Mouse (Mus musculus) liver, embryonic 14.5 days (tissue): ENCODE results near the gene Pi4k2b.

Experiments
- CTCF ChIP-seq: IDR thresholded peaks from 2 replicates; pipeline ENCODE4 v1.5.1; 2016; ENCODE audit warnings: antibody characterized with exemption, low read depth, control low read depth
- EP300 ChIP-seq: IDR thresholded peaks from 2 replicates; pipeline ENCODE4 v1.6.1; 2016; ENCODE audit warnings: antibody characterized with exemption, low read depth

- no peak for TF ChIP-seq CTCF
- TF ChIP-seq EP300: no peak
These were observed 65.0 kb downstream of the Pi4k2b start for GRCm38 (mm10) chr5:52806349-52806748.
